In the genomic region with DNA sequence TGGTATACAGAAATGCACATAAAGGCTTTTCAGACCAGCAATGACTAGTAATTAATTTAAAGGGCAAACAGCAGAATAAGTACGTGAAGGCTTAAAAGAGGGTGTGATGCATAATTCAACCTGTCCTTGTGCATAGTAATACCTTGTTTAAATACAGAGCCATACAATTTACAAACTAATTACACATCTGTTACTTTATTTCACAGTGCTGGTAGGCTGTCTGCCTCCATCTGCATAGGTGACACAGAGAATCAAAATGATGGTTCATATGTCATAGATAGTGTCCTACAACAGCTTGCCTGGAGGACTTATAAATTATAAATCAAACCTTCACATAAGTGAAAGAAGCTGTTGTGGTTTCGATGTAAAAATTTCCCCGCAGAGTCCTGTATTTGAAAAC, we compare ENCODE assay signal across 20 mouse cellular contexts.
DNase-seq lines count a peak whose midpoint lies in the region; ATAC-seq and TF ChIP-seq lines count a peak whose summit lies in the region.
"Had no signal": no experiment of that assay in that cellular context is flagged by ENCODE, and none has a peak within 500 bp of the region (broad histone marks: within the 10 kb centered on the region; RNA-seq: fewer than 3 reads in every experiment).

No protein-coding gene starts in this region.

- no peaks in the 10 kb centered on the region for H3K27me3 ChIP-seq in hindbrain, embryonic 16.5 days (replicated peaks; ENCODE audit: control insufficient read depth, insufficient read depth, low read length)
- H3K27me3 ChIP-seq in hindbrain, embryonic 12.5 days = no peaks in the 10 kb centered on the region
- no peaks in the 10 kb centered on the region for H3K27me3 ChIP-seq in midbrain, embryonic 15.5 days (replicated peaks)
- H3K27me3 ChIP-seq in midbrain, embryonic 10.5 days (ENCODE audit: low read depth, poor library complexity, severe bottlenecking) = no peaks in the 10 kb centered on the region
- H3K27me3 ChIP-seq in neural tube, embryonic 13.5 days = no peaks in the 10 kb centered on the region
- H3K27me3 ChIP-seq: embryonic facial prominence, embryonic 12.5 days; forebrain, embryonic 13.5 days; forebrain, embryonic 15.5 days had no signal

- H3K36me3 ChIP-seq in hindbrain, embryonic 16.5 days (ENCODE audit: control insufficient read depth, insufficient read depth, low read length) = no peaks in the 10 kb centered on the region
- H3K36me3 ChIP-seq in hindbrain, embryonic 12.5 days = no peaks in the 10 kb centered on the region
- H3K36me3 ChIP-seq in midbrain, embryonic 15.5 days (replicated peaks) = no peaks in the 10 kb centered on the region
- H3K36me3 ChIP-seq in midbrain, embryonic 10.5 days = no peaks in the 10 kb centered on the region
- H3K36me3 ChIP-seq in neural tube, embryonic 13.5 days = no peaks in the 10 kb centered on the region
- H3K36me3 ChIP-seq: embryonic facial prominence, embryonic 10.5 days; embryonic facial prominence, embryonic 12.5 days; forebrain, embryonic 15.5 days had no signal

- H3K9me3 ChIP-seq in hindbrain, embryonic 16.5 days (ENCODE audit: control insufficient read depth, low read length) = no peaks in the 10 kb centered on the region
- H3K9me3 ChIP-seq in hindbrain, embryonic 12.5 days (replicated peaks) = no peaks in the 10 kb centered on the region
- no peaks in the 10 kb centered on the region for H3K9me3 ChIP-seq in midbrain, embryonic 15.5 days
- no peaks in the 10 kb centered on the region for H3K9me3 ChIP-seq in midbrain, embryonic 10.5 days (replicated peaks)
- H3K9me3 ChIP-seq in neural tube, embryonic 13.5 days = no peaks in the 10 kb centered on the region
- H3K9me3 ChIP-seq: embryonic facial prominence, embryonic 10.5 days; embryonic facial prominence, embryonic 12.5 days; forebrain, embryonic 13.5 days; forebrain, embryonic 15.5 days had no signal

- H3K27ac ChIP-seq in hindbrain, embryonic 16.5 days (ENCODE audit: low read depth, low read length) = no peak overlapping the region
- H3K27ac ChIP-seq in hindbrain, embryonic 12.5 days = no peak overlapping the region
- no peak overlapping the region for H3K27ac ChIP-seq in midbrain, embryonic 15.5 days
- H3K27ac ChIP-seq in midbrain, embryonic 10.5 days (replicated peaks) = no peak overlapping the region
- no peak overlapping the region for H3K27ac ChIP-seq in neural tube, embryonic 13.5 days (replicated peaks)
- H3K27ac ChIP-seq: embryonic facial prominence, embryonic 10.5 days; embryonic facial prominence, embryonic 12.5 days; forebrain, embryonic 13.5 days; forebrain, embryonic 15.5 days had no signal

- no peak overlapping the region for H3K4me3 ChIP-seq in hindbrain, embryonic 16.5 days (ENCODE audit: low read length)
- no peak overlapping the region for H3K4me3 ChIP-seq in hindbrain, embryonic 12.5 days
- no peak overlapping the region for H3K4me3 ChIP-seq in midbrain, embryonic 15.5 days
- H3K4me3 ChIP-seq in midbrain, embryonic 10.5 days = no peak overlapping the region
- no peak overlapping the region for H3K4me3 ChIP-seq in neural tube, embryonic 13.5 days
- H3K4me3 ChIP-seq: embryonic facial prominence, embryonic 10.5 days; embryonic facial prominence, embryonic 12.5 days; forebrain, embryonic 13.5 days; forebrain, embryonic 15.5 days had no signal

- TF ChIP-seq CTCF in brain, embryonic 14.5 days (IDR thresholded peaks at IDR 0.05; ENCODE audit: borderline replicate concordance, extremely low read depth, insufficient read depth, insufficient read length) = no peak

- H3K4me2 ChIP-seq in hindbrain, embryonic 16.5 days (ENCODE audit: low read length) = no peak overlapping the region
- H3K4me2 ChIP-seq in hindbrain, embryonic 12.5 days (replicated peaks) = no peak overlapping the region
- no peak overlapping the region for H3K4me2 ChIP-seq in midbrain, embryonic 15.5 days
- H3K4me2 ChIP-seq in neural tube, embryonic 13.5 days = no peak overlapping the region
- H3K4me2 ChIP-seq: embryonic facial prominence, embryonic 12.5 days; forebrain, embryonic 13.5 days; forebrain, embryonic 15.5 days had no signal

- 75% methylated on average over 3 of the region's 3 CpGs for WGBS in hindbrain, embryonic 16.5 days
- 89% methylated on average over 3 of the region's 3 CpGs for whole genome bisulfite sequencing in hindbrain, embryonic 12.5 days
- WGBS in midbrain, embryonic 15.5 days = 71% methylated on average over 3 of the region's 3 CpGs
- 92% methylated on average over 3 of the region's 3 CpGs for WGBS in midbrain, embryonic 10.5 days
- WGBS in neural tube, embryonic 13.5 days = 72% methylated on average over 3 of the region's 3 CpGs

- no peaks in the 10 kb centered on the region for H3K4me1 ChIP-seq in hindbrain, embryonic 16.5 days (ENCODE audit: control insufficient read depth, insufficient read depth, low read depth, low read length)
- no peaks in the 10 kb centered on the region for H3K4me1 ChIP-seq in hindbrain, embryonic 12.5 days
- no peaks in the 10 kb centered on the region for H3K4me1 ChIP-seq in midbrain, embryonic 15.5 days
- H3K4me1 ChIP-seq in midbrain, embryonic 10.5 days = no peaks in the 10 kb centered on the region
- no peaks in the 10 kb centered on the region for H3K4me1 ChIP-seq in neural tube, embryonic 13.5 days (replicated peaks)
- H3K4me1 ChIP-seq: embryonic facial prominence, embryonic 10.5 days; embryonic facial prominence, embryonic 12.5 days; forebrain, embryonic 13.5 days; forebrain, embryonic 15.5 days had no signal

- H3K9ac ChIP-seq in hindbrain, embryonic 16.5 days (ENCODE audit: low read depth, low read length) = no peak overlapping the region
- H3K9ac ChIP-seq in hindbrain, embryonic 12.5 days = no peak overlapping the region
- H3K9ac ChIP-seq in midbrain, embryonic 15.5 days = no peak overlapping the region
- no peak overlapping the region for H3K9ac ChIP-seq in neural tube, embryonic 13.5 days
- H3K9ac ChIP-seq: embryonic facial prominence, embryonic 12.5 days; forebrain, embryonic 13.5 days; forebrain, embryonic 15.5 days had no signal

- no peak for TF ChIP-seq POLR2A in brain, embryonic 14.5 days (IDR thresholded peaks at IDR 0.05; ENCODE audit: borderline replicate concordance, extremely low read depth, insufficient read depth, insufficient read length, poor library complexity, severe bottlenecking)

- no peak for DNase-seq in midbrain, embryonic 10.5 days (ENCODE audit: low spot score)
- DNase-seq in neural tube, embryonic 10.5 days (ENCODE audit: extremely low spot score, low spot score) = no peak
- peak; percentile 7 for DNase-seq in brain, embryonic 14.5 days (ENCODE audit: low read depth)
- DNase-seq in frontal cortex, postnatal 25 days (ENCODE audit: low spot score in 2 of 2) = no peak
- DNase-seq: adrenal gland, adult 2 months; adrenal gland, postnatal 10 days; adrenal gland, postnatal 25 days; cerebellum, adult 11-12 months; cerebellum, adult 2 months; cerebellum, adult 9-10 months; cerebellum, postnatal 10 days; cerebellum, postnatal 25 days had no signal

- ATAC-seq in hindbrain, embryonic 16.5 days = peak; percentile 61; the same call in 1 of the 2 replicates
- ATAC-seq in hindbrain, embryonic 12.5 days (ENCODE audit: low FRiP score) = no peak
- peak; percentile 75 for ATAC-seq in midbrain, embryonic 15.5 days (replicated peaks)
- ATAC-seq in neural tube, embryonic 13.5 days (ENCODE audit: low read depth) = peak; percentile 50; the same call in 1 of the 2 replicates
- ATAC-seq: forebrain, embryonic 13.5 days; forebrain, embryonic 15.5 days had no signal
